Mouse (Mus musculus): ENCODE measurements at regions not wholly inside any gene's neighbourhood (a gene's known extent, or its start where the extent isn't known, plus 50 kb on each side); places are given as distances from the start of the nearest gene placed in this dataset.

DNA sequence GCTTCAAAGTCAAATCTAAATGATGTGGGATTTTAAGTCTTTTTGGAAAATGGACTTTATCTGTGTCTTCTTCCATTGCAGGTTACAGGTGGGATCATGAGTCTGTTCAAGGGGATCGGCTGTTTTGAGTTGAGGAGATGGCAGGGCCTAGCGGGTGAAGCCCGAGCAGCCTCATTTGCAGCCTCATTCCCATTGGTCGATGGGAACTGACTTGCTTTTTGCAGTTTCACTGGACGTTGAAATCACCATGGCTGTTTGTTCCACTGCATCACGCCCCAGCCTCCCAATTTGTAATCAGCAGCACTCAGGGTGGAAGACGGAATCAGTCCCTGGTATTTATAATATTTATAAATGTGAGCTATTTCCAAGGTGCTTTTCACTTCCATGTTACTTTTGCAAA, 63.0 kb upstream of the Slc1a1 start:
- no peak overlapping the region for H3K4me3 ChIP-seq (replicated peaks; ENCODE audit: low read length)
- ATAC-seq (ENCODE audit: low FRiP score) (no peak), DNase-seq (ENCODE audit: low spot score) (no peak)
- no peak overlapping the region for H3K4me2 ChIP-seq (replicated peaks)
- no peaks in the 10 kb centered on the region for H3K36me3 ChIP-seq (replicated peaks; ENCODE audit: control insufficient read depth, insufficient read depth)
- no peaks in the 10 kb centered on the region for H3K9me3 ChIP-seq (ENCODE audit: control insufficient read depth, low read length)
- WGBS, result 30% methylated on average over 7 of the region's 7 CpGs
- H3K9ac ChIP-seq, result no peak overlapping the region
- no peak overlapping the region for H3K27ac ChIP-seq
- H3K4me1 ChIP-seq (replicated peaks; ENCODE audit: control insufficient read depth, insufficient read depth, low read length), result no peaks in the 10 kb centered on the region
- H3K27me3 ChIP-seq (ENCODE audit: control insufficient read depth, insufficient read depth, low read length), result no peaks in the 10 kb centered on the region

DNA sequence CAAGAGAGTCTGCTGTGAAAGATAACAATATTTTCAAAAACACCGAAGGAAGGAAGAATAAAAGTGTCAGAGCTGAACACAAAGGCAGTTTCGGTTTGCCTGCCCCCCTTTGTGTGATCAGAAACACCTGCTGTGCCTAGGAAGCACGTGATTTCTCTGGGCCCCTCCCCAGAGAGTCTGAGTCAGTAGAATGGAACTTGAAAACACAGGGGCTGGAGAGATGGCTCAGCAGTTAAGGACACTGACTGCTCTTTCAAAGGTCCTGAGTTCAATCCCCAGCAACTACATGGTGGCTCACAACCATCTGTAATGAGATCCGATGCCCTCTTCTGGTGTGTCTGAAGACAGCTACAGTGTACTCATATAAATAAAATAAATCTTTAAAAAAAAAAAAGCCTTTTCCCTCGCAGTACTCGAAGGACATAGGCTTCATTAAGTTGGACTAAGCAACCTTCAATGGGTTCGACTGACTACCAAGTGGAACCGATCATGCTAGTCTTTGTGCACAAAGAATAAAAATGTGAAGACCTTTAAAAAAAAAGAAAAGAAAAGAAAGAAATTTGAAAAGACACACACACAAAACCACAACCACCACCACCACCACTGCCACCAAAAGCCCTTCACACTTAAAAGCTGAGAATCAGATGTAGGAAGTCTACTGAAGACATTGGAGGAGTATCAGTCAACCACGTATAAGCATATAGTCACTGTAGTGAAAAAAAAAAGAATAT, 61.8 kb upstream of the Slc1a1 start:
- no peak overlapping the region for H3K27ac ChIP-seq
- H3K4me2 ChIP-seq (replicated peaks), result no peak overlapping the region
- ATAC-seq (ENCODE audit: low FRiP score) (no peak), DNase-seq (ENCODE audit: low spot score) (no peak)
- H3K4me1 ChIP-seq (replicated peaks; ENCODE audit: control insufficient read depth, insufficient read depth, low read length), result no peaks in the 10 kb centered on the region
- no peaks in the 10 kb centered on the region for H3K27me3 ChIP-seq (ENCODE audit: control insufficient read depth, insufficient read depth, low read length)
- no peaks in the 10 kb centered on the region for H3K36me3 ChIP-seq (replicated peaks; ENCODE audit: control insufficient read depth, insufficient read depth)
- H3K9me3 ChIP-seq (ENCODE audit: control insufficient read depth, low read length), result no peaks in the 10 kb centered on the region
- 51% methylated on average over 9 of the region's 9 CpGs for WGBS
- no peak overlapping the region for H3K4me3 ChIP-seq (replicated peaks; ENCODE audit: low read length)
- H3K9ac ChIP-seq, result no peak overlapping the region

DNA sequence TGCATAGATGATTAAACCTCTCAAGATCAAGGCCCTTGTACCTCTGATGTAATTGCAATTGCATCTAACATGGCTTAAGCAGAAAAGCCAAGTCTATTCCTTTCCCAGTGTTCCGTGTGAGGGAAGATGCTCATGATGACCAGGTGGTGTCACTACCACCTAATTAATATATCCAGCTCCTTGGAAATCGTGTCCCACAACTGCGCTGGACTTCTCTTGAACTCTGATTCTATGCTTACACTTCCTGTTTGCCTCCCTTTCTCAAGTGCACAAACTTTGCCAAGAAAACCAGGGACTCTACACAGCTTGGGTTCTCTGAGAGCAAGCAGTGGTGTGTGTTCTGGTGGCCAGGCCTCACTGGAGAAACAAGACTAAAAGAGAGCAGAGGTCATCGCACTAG, 58.0 kb upstream of the Slc1a1 start:
- Histone ChIP-seq H3K36me3 (replicated peaks; ENCODE audit: control insufficient read depth, insufficient read depth) (no peaks in the 10 kb centered on the region), H3K9ac (no peak overlapping the region), H3K9me3 (ENCODE audit: control insufficient read depth, low read length) (no peaks in the 10 kb centered on the region), H3K4me2 (replicated peaks) (no peak overlapping the region), H3K4me1 (replicated peaks; ENCODE audit: control insufficient read depth, insufficient read depth, low read length) (no peaks in the 10 kb centered on the region), H3K4me3 (replicated peaks; ENCODE audit: low read length) (no peak overlapping the region), H3K27ac (no peak overlapping the region), H3K27me3 (ENCODE audit: control insufficient read depth, insufficient read depth, low read length) (no peaks in the 10 kb centered on the region)
- DNase-seq (ENCODE audit: low spot score), result peak; percentile 70
- WGBS, result 34% methylated on average over 4 of the region's 4 CpGs
- peak; percentile 68; the same call in 1 of the 2 replicates for ATAC-seq (ENCODE audit: low FRiP score)

DNA sequence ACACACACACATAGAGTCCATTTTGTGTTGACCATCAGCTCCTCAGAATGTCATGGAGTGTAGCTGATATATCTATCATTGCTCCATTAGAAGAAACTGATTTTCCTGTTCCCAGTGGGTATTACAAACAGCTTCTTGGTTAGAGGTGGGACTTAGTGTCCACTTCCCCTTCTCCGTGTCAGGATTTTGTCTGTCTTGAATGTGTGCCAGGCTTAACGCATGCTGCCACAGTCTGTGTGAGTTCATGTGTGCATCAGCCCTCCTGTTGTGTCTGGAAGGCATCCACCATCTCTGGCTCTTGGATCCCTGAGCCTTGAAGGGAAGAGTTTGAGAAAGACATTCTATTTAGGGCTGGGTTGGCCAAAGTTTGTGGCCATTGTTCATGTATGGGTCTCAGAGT, 57.2 kb upstream of the Slc1a1 start:
- H3K9ac ChIP-seq, result no peak overlapping the region
- no peak overlapping the region for H3K4me3 ChIP-seq (replicated peaks; ENCODE audit: low read length)
- DNase-seq (ENCODE audit: low spot score), result no peak
- ATAC-seq (ENCODE audit: low FRiP score), result no peak
- H3K27me3 ChIP-seq (ENCODE audit: control insufficient read depth, insufficient read depth, low read length), result no peaks in the 10 kb centered on the region
- H3K36me3 ChIP-seq (replicated peaks; ENCODE audit: control insufficient read depth, insufficient read depth), result no peaks in the 10 kb centered on the region
- H3K27ac ChIP-seq, result no peak overlapping the region
- whole genome bisulfite sequencing, result 67% methylated on average over 2 of the region's 2 CpGs
- H3K9me3 ChIP-seq (ENCODE audit: control insufficient read depth, low read length), result no peaks in the 10 kb centered on the region
- no peak overlapping the region for H3K4me2 ChIP-seq (replicated peaks)
- no peaks in the 10 kb centered on the region for H3K4me1 ChIP-seq (replicated peaks; ENCODE audit: control insufficient read depth, insufficient read depth, low read length)

DNA sequence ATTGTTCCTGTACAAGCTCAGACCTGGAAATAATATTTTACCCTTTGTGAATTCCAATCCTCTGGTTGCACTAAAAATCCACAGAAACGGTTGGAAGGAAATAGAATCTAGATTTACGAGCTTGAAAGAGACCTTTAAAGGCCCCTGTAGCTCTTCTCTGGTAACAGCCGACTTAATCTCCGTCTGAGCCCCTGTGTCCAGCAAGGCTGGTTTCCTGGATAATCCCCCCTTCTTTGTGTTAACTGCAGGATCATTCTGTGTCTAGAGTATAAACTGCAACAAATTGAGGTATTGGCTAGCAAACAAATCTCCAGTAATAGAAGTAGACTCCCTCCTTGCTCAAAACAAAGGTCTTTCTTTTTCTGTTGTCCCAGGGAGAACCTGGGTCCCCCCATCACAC, 56.5 kb upstream of the Slc1a1 start:
- WGBS, result 76% methylated on average over 4 of the region's 4 CpGs
- H3K27ac ChIP-seq, result no peak overlapping the region
- ATAC-seq (ENCODE audit: low FRiP score), result no peak

DNA sequence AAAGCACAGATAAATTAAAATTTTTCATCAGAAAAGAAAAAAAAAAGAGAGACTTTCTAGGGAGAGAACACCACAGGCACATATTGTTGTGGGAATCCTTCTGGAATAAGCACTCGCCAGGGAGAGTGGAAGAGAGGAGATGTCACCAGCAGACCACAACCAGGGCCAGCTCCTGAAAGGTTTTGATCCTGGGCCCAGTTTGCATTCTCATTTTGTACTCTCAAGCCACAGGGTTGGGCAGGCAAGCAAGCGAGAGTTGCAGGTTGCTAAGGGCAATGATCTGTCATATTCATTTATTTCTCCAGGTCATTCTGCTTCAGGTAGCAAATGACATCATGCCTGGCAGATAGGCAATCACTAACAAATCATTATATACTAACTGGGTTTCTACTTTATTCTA, 52.9 kb upstream of the Slc1a1 start:
- Histone ChIP-seq H3K9ac (no peak overlapping the region), H3K4me3 (replicated peaks; ENCODE audit: low read length) (no peak overlapping the region), H3K4me2 (replicated peaks) (no peak overlapping the region), H3K27ac (no peak overlapping the region), H3K27me3 (ENCODE audit: control insufficient read depth, insufficient read depth, low read length) (no peaks in the 10 kb centered on the region), H3K4me1 (replicated peaks; ENCODE audit: control insufficient read depth, insufficient read depth, low read length) (no peaks in the 10 kb centered on the region), H3K36me3 (replicated peaks; ENCODE audit: control insufficient read depth, insufficient read depth) (no peaks in the 10 kb centered on the region), H3K9me3 (ENCODE audit: control insufficient read depth, low read length) (no peaks in the 10 kb centered on the region)
- DNase-seq (ENCODE audit: low spot score) (no peak), ATAC-seq (ENCODE audit: low FRiP score) (no peak)
- WGBS, result 82% methylated on average over 2 of the region's 2 CpGs

More for the DNA sequence above, 56.5 kb upstream of the Slc1a1 start:
- no peaks in the 10 kb centered on the region for H3K9me3 ChIP-seq (ENCODE audit: control insufficient read depth, low read length)
- H3K36me3 ChIP-seq (replicated peaks; ENCODE audit: control insufficient read depth, insufficient read depth), result no peaks in the 10 kb centered on the region
- DNase-seq (ENCODE audit: low spot score), result no peak
- no peak overlapping the region for H3K9ac ChIP-seq
- no peak overlapping the region for H3K4me3 ChIP-seq (replicated peaks; ENCODE audit: low read length)
- no peaks in the 10 kb centered on the region for H3K4me1 ChIP-seq (replicated peaks; ENCODE audit: control insufficient read depth, insufficient read depth, low read length)
- H3K27me3 ChIP-seq (ENCODE audit: control insufficient read depth, insufficient read depth, low read length), result no peaks in the 10 kb centered on the region
- H3K4me2 ChIP-seq (replicated peaks), result no peak overlapping the region
